Mouse (Mus musculus) cortical plate, adult 2 months (tissue): ENCODE measurements around the gene Lcmt1.

Experiments used
- CTCF ChIP-seq: fragments of 200-500 bp; IDR thresholded peaks from 2 replicates; pipeline ENCODE4 v1.5.1; 2011; ENCODE audit warnings: mild to moderate bottlenecking, control low read depth, low read length; ENCODE audit not compliant: insufficient read depth; ENCODE audit errors: extremely low read depth
- POLR2A ChIP-seq: fragments of 200-500 bp; IDR thresholded peaks from 2 replicates; pipeline ENCODE4 v1.6.1; 2011; ENCODE audit warnings: mild to moderate bottlenecking, low read length, control low read depth; ENCODE audit not compliant: insufficient read depth; ENCODE audit errors: extremely low read depth

- no peak for TF ChIP-seq CTCF
- no peak for TF ChIP-seq POLR2A
These were observed 15.2 kb upstream of the Lcmt1 start for GRCm38 (mm10) chr7:123354392-123354791.
